Mouse (Mus musculus): ENCODE measurements at regions not wholly inside any gene's neighbourhood (a gene's known extent, or its start where the extent isn't known, plus 50 kb on each side); places are given as distances from the start of the nearest gene placed in this dataset.

GRCm38 (mm10) chr10:125885796-125886195, 80.2 kb upstream of the Lrig3 start:
- peak; percentile 35 for DNase-seq (ENCODE audit: inconsistent ontology term)

- DNase-seq (ENCODE audit: inconsistent ontology term) = no peak
These were observed 73.8 kb upstream of the Lrig3 start for GRCm38 (mm10) chr10:125892122-125892521.

- DNase-seq (ENCODE audit: inconsistent ontology term) = no peak
These were observed 70.1 kb upstream of the Lrig3 start for GRCm38 (mm10) chr10:125895744-125896482.

GRCm38 (mm10) chr10:125896646-125897045, 69.3 kb upstream of the Lrig3 start:
- DNase-seq (ENCODE audit: inconsistent ontology term) = no peak

- DNase-seq (ENCODE audit: inconsistent ontology term) = no peak
These were observed 66.5 kb upstream of the Lrig3 start for GRCm38 (mm10) chr10:125899504-125899903.

GRCm38 (mm10) chr10:125900562-125900961, 65.4 kb upstream of the Lrig3 start:
- no peak for DNase-seq (ENCODE audit: inconsistent ontology term)

GRCm38 (mm10) chr10:125902668-125903067, 63.3 kb upstream of the Lrig3 start:
- DNase-seq (ENCODE audit: inconsistent ontology term) = no peak

- peak; percentile 11 for DNase-seq (ENCODE audit: inconsistent ontology term)
These were observed 53.8 kb upstream of the Lrig3 start for GRCm38 (mm10) chr10:125912207-125912606.
